Mouse (Mus musculus) limb, embryonic 14.5 days (tissue): ENCODE measurements around the gene Trafd1. TPM values are rescaled to one million over a fixed set of nuclear protein-coding genes. Genes with fewer than 3 reads are reported as not detected.
"Not testable (repeated sequence)": the region's sequence is repeated elsewhere in the genome, so short reads cannot be mapped to it uniquely, and the experiment has no call there.

Source experiments
- ATAC-seq: fragments of 200-750 bp; cut with Nextera tagmentation; 2 replicates; pipeline ENCODE4 v1.8.0; 2017; ENCODE audit warnings: low read depth, moderate number of reproducible peaks, moderate TSS enrichment; ENCODE audit not compliant: low FRiP score
- DNase-seq: peaks from one replicate; pipeline ENCODE4 v3.0.0-alpha.2; 2015; ENCODE audit warnings: low spot score
- H3K27ac ChIP-seq: fragments of 300-500 bp; sonication (generic); replicated peaks from 2 replicates; pipeline ENCODE4 v1.5.1; 2014; ENCODE audit warnings: low read depth, mild to moderate bottlenecking, low read length, moderate library complexity, mixed read lengths
- H3K27me3 ChIP-seq: fragments of 300-500 bp; sonication (generic); 2 replicates; pipeline ENCODE4 v1.6.1; 2014; ENCODE audit warnings: low read length, mixed read lengths; ENCODE audit not compliant: control insufficient read depth, insufficient read depth
- H3K36me3 ChIP-seq: fragments of 300-500 bp; sonication (generic); 2 replicates; pipeline ENCODE4 v1.6.1; 2014; ENCODE audit warnings: mild to moderate bottlenecking, low read length, moderate library complexity, mixed read lengths; ENCODE audit not compliant: control insufficient read depth, insufficient read depth
- H3K4me1 ChIP-seq: fragments of 300-500 bp; sonication (generic); 2 replicates; pipeline ENCODE4 v1.6.1; 2014; ENCODE audit warnings: antibody characterized with exemption, low read length, mixed read lengths; ENCODE audit not compliant: control insufficient read depth, insufficient read depth
- H3K4me2 ChIP-seq: fragments of 300-500 bp; sonication (generic); replicated peaks from 2 replicates; pipeline ENCODE4 v1.6.1; 2014; ENCODE audit warnings: low read depth, mild to moderate bottlenecking, low read length, moderate library complexity; ENCODE audit not compliant: severe bottlenecking
- H3K4me3 ChIP-seq: fragments of 300-500 bp; sonication (generic); replicated peaks from 2 replicates; pipeline ENCODE4 v1.5.1; 2014; ENCODE audit warnings: low read length
- H3K9ac ChIP-seq: fragments of 300-500 bp; sonication (generic); 2 replicates; pipeline ENCODE4 v1.6.1; 2014; ENCODE audit warnings: mild to moderate bottlenecking, low read depth, low read length, moderate library complexity; ENCODE audit not compliant: severe bottlenecking
- H3K9me3 ChIP-seq: fragments of 300-500 bp; sonication (generic); 2 replicates; pipeline ENCODE4 v1.6.1; 2016; ENCODE audit warnings: low read length; ENCODE audit not compliant: control insufficient read depth
- POLR2A ChIP-seq: fragments of 200-500 bp; IDR thresholded peaks from 2 replicates; pipeline ENCODE4 v1.8.0; 2012; ENCODE audit warnings: inconsistent platforms, mild to moderate bottlenecking, moderate library complexity, borderline replicate concordance; ENCODE audit not compliant: insufficient read depth, insufficient read length; ENCODE audit errors: extremely low read depth
- WGBS: fragments of 180-500 bp; shearing (Covaris S2); extraction: QIAGEN DNeasy Blood & Tissue Kit; methylation state at CpG from one replicate; pipeline ENCODE4 v1.1.7; 2014; 5-methylcytosine and 5-hydroxymethylcytosine counted together
- polyA plus RNA-seq, 2 experiments: library from polyadenylated mRNA; depleted of rRNA in 1 of 2; stranded (reverse) in 1 of 2; unstranded in 1 of 2; fragments of >200 nt; fragmentation: Nextera tagmentation in 1 of 2; extraction: Ambion mirVana in 1 of 2; gene quantifications; 2 replicates each; pipeline versions ENCODE4 v1.2.1 to v1.2.3; 2012 to 2014

Trafd1 gene
- polyA plus RNA-seq, 2 experiments = 70.2 to 102 TPM

DNA sequence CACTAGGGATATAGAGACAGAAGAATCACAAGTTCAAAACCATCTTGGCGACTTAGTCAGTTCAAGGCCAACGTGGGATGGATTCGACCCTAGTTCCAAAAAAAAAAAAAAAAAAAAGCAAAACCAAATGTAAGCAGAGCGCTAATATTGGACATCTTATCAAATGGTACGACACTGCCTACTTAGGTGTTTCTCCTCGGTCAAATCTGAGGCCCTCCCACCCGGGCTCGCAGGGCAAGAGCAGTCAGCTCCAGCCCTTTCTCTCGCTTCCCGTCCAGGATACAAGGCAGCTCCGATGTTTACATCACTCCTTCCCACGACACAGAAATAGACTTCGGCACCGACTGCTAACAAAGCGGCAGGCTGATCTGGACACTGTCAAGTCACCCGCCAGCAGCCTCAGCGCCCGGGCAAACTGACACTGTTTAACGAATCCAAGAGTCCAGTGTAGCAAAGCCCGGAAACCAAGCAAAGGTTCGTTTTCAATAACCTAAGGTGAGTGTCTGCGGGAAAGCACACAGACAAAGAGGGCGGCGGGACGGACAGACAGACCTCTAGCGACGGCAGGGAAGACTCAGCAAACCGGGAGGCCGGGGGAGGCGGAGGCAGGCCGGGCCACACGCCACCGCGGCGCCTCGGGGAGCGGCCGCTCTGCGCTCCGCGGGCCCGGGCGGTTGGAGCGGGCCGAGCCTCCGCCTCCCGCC, 523 bp downstream of the Trafd1 start:
- H3K9ac ChIP-seq = peak overlapping the region; percentile 79
- H3K27ac ChIP-seq = peak overlapping the region; percentile 68
- H3K4me2 ChIP-seq = peak overlapping the region; percentile 71
- TF ChIP-seq POLR2A = no peak
- H3K4me3 ChIP-seq = peak overlapping the region; percentile 74
- WGBS = 4% methylated on average over 34 of the region's 47 CpGs
- peaks cover 6% of the 10 kb centered on the region; the same call in 1 of the 2 replicates for H3K9me3 ChIP-seq
- DNase-seq (peak; percentile 28), ATAC-seq (peak; percentile 60)
- no peaks in the 10 kb centered on the region for H3K27me3 ChIP-seq
- peaks cover 28% of the 10 kb centered on the region for H3K36me3 ChIP-seq
- peaks cover 15% of the 10 kb centered on the region; the same call in 1 of the 2 replicates for H3K4me1 ChIP-seq

DNA sequence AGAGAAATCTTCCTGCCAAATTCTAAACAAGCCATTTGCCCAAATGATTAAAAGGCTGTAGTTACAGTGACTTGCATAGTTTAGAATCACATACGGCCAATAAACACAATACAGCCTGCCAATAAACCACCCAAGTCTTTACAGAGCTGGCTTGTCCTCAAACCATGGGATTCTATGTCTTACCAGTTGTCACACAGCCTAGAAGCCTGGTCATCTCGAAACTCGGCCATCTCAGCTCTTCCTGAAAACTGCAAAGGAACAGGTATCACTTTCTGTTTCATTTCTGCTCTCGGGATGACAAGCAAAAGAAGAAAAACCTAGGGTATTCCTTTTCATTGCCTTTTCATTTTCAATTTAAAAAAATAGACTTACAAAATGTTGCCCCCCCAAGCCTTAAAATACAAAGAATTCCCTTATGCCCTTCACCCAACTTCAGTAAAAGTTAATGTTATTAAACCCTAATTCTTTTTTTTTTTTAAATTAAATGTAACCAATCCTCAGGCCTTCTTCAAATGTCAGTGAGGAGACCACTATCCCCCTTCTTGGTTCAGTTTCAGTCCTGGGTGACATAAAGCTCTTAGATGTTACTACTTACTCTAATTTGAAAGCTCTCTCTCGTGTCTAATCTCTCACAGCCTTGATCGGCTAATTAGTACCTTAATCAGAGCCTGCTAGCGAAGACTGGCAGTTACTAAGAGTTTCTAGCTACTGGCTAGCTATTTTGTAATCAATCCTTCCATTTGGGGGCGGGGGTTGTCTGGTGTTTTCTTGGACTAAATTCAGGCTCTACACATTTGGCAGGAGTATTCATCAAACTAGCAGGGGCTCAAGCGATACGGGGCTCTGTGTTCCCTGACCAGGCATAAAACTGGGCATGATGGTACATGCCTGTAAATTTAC, 1.3 kb downstream of the Trafd1 start:
- DNase-seq (no peak), ATAC-seq (no peak)
- peak overlapping the region; percentile 74 for H3K4me3 ChIP-seq
- peak overlapping the region; percentile 79 for H3K9ac ChIP-seq
- H3K4me1 ChIP-seq = peaks cover 15% of the 10 kb centered on the region; the same call in 1 of the 2 replicates
- H3K27me3 ChIP-seq = no peaks in the 10 kb centered on the region
- no peak for TF ChIP-seq POLR2A
- peak overlapping the region; percentile 71 for H3K4me2 ChIP-seq
- H3K9me3 ChIP-seq = peaks cover 6% of the 10 kb centered on the region; the same call in 1 of the 2 replicates
- peaks cover 35% of the 10 kb centered on the region for H3K36me3 ChIP-seq
- H3K27ac ChIP-seq = no peak overlapping the region
- 39% methylated on average over 10 of the region's 10 CpGs for WGBS

DNA sequence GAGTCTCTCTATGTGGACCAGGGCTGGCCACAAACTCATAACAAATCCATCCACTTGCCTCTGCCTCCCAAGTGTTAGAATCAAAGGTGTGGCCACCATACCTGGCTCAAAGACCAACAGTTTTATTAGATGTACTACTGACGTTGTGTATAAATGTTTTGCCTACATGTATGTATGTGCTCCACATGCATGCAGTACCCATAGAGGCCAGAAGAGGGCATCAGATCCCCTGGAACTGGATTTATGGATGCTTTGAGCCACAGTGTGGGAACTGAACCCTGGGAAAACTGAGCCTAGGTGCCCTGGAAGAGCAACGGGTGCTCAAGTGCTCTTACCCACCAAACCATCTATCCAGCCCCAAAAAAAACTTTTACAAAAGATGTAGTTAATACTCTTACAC, 4.7 kb downstream of the Trafd1 start:
- peaks cover 11% of the 10 kb centered on the region; the same call in 1 of the 2 replicates for H3K4me1 ChIP-seq
- no peaks in the 10 kb centered on the region for H3K27me3 ChIP-seq
- peaks cover 6% of the 10 kb centered on the region; the same call in 1 of the 2 replicates for H3K9me3 ChIP-seq
- no peak overlapping the region for H3K4me2 ChIP-seq
- no peak overlapping the region for H3K9ac ChIP-seq
- WGBS = 86% methylated on average over 2 of the region's 2 CpGs
- DNase-seq = no peak
- no peak overlapping the region for H3K27ac ChIP-seq
- no peak for ATAC-seq
- TF ChIP-seq POLR2A = no peak
- H3K4me3 ChIP-seq = no peak overlapping the region
- peaks cover 64% of the 10 kb centered on the region for H3K36me3 ChIP-seq

DNA sequence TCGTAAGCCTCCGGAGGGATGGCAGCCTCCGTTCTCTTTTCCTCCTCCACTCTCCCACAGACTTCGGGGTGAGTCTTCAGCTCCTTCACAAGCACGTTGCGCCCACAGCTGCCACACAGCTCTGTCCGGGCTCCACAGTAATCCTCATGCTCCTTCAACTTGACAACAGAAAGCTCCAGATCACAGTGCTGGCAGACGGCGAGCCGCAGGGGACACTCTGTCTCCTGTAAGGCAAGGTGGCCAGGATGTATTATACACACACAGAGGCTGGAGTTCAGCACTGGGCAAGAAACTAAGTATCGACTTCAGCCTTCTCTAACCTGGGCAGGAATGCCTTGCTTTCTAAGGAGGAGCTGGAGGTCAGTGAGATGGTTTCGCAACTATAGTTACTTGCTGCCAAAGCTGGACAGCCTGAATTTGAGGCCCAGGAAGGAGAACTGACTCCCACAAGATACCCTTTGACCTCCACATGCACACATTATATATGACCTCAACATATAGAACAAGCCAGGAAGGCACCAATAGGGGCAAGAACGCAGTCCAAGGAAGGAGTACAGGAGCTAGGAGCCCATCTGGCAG, 6.7 kb downstream of the Trafd1 start:
- H3K9me3 ChIP-seq = peaks cover 6% of the 10 kb centered on the region; the same call in 1 of the 2 replicates
- H3K27me3 ChIP-seq = no peaks in the 10 kb centered on the region
- 94% methylated on average over 13 of the region's 13 CpGs for WGBS
- H3K36me3 ChIP-seq = peaks cover 80% of the 10 kb centered on the region
- DNase-seq (no peak), ATAC-seq (no peak)
- H3K4me3 ChIP-seq = no peak overlapping the region
- no peak overlapping the region for H3K27ac ChIP-seq
- H3K9ac ChIP-seq = no peak overlapping the region
- no peak for TF ChIP-seq POLR2A
- no peak overlapping the region for H3K4me2 ChIP-seq
- H3K4me1 ChIP-seq = peaks cover 3% of the 10 kb centered on the region; the same call in 1 of the 2 replicates

DNA sequence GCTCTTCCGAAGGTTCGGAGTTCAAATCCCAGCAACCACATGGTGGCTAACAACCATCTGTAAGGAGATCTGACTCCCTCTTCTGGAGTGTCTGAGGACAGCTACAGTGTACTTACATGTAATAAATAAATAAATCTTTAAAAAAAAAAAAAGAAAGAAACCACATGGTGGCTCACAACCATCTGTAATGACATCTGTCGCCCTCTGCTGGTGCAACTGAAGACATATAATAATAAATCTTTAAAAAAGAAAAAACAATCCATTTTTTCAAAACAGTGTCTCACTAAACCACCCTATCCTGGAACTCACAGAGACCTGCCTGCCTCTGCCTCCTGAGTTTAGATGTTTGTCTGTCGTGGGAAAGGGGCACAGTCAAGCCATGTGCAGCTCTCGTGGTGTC, 8.5 kb downstream of the Trafd1 start:
- 79% methylated on average over 5 of the region's 5 CpGs for WGBS
- H3K4me2 ChIP-seq, H3K9ac ChIP-seq, H3K4me1 ChIP-seq, H3K27ac ChIP-seq, H3K4me3 ChIP-seq, H3K27me3 ChIP-seq, H3K9me3 ChIP-seq, ATAC-seq: not testable (repeated sequence)
- H3K36me3 ChIP-seq = peaks cover 90% of the 10 kb centered on the region
- DNase-seq = peak; percentile 58
